Mouse (Mus musculus) ES-E14 (cell line): Measurements from ENCODE around the gene Aco2. TPM values are rescaled to one million over a fixed set of nuclear protein-coding genes. Genes with fewer than 3 reads are reported as not detected.

Experiments
- DNase-seq: peaks from one replicate; pipeline ENCODE4 v3.0.0-alpha.2; 2013; ENCODE audit warnings: low read depth, low spot score
- H3K27ac ChIP-seq: 2 replicates; pipeline ENCODE4 v1.5.1; 2012; ENCODE audit warnings: low read depth, mild to moderate bottlenecking, low read length, moderate library complexity, mixed read lengths; ENCODE audit not compliant: poor library complexity, insufficient read depth, severe bottlenecking
- H3K36me3 ChIP-seq: 2 replicates; pipeline ENCODE4 v1.6.1; 2012; ENCODE audit warnings: mild to moderate bottlenecking, low read length, moderate library complexity, mixed read lengths; ENCODE audit not compliant: control insufficient read depth, poor library complexity, insufficient read depth, severe bottlenecking
- H3K4me1 ChIP-seq, 2 experiments: fragments of 150-350 bp in 1 of 2; sonication (generic) in 1 of 2; 2 replicates each; pipeline ENCODE4 v1.6.1; 2012; ENCODE audit warnings: low read length in 2 of 2, mild to moderate bottlenecking in 1 of 2, mixed read lengths in 1 of 2; ENCODE audit not compliant: control insufficient read depth in 2 of 2, insufficient read depth in 2 of 2, poor library complexity in 1 of 2
- H3K4me3 ChIP-seq, 2 experiments: fragments of 150-350 bp in 1 of 2; sonication (generic) in 1 of 2; 2 replicates each; pipeline ENCODE4 v1.5.1; 2012; ENCODE audit warnings: low read length in 2 of 2, low read depth in 1 of 2, mild to moderate bottlenecking in 1 of 2, mixed read lengths in 1 of 2; ENCODE audit not compliant: insufficient read depth in 1 of 2, poor library complexity in 1 of 2, severe bottlenecking in 1 of 2
- H3K9ac ChIP-seq: 2 replicates; pipeline ENCODE4 v1.6.1; 2012; ENCODE audit warnings: low read depth, mild to moderate bottlenecking, low read length, mixed read lengths; ENCODE audit not compliant: poor library complexity, insufficient read depth, severe bottlenecking
- H3K9me3 ChIP-seq: fragments of 150-350 bp; sonication (generic); 2 replicates; pipeline ENCODE4 v1.6.1; 2012; ENCODE audit warnings: low read depth, mild to moderate bottlenecking, low read length; ENCODE audit not compliant: control insufficient read depth, insufficient read depth
- CHD2 ChIP-seq: IDR thresholded peaks from 2 replicates; pipeline ENCODE4 v1.6.1; 2014; ENCODE audit warnings: mild to moderate bottlenecking, low read depth, low read length, inconsistent platforms
- HCFC1 ChIP-seq: IDR thresholded peaks from 2 replicates; pipeline ENCODE4 v1.6.1; 2012; ENCODE audit warnings: low read length, inconsistent platforms, borderline replicate concordance; ENCODE audit not compliant: insufficient read depth
- MAFK ChIP-seq: IDR thresholded peaks from 2 replicates; pipeline ENCODE4 v1.6.1; 2014; ENCODE audit warnings: mild to moderate bottlenecking, low read depth, low read length, inconsistent platforms; ENCODE audit not compliant: insufficient read depth
- ZC3H11A ChIP-seq: IDR thresholded peaks from 2 replicates; pipeline ENCODE4 v1.6.1; 2012; ENCODE audit warnings: low read depth, mild to moderate bottlenecking, inconsistent platforms, low read length, borderline replicate concordance
- ZNF384 ChIP-seq: IDR thresholded peaks from 2 replicates; pipeline ENCODE4 v1.6.1; 2012; ENCODE audit warnings: low read depth, low read length, inconsistent platforms
- in situ Hi-C, 2 experiments: fragments of 600-800 bp; cut with MboI; formaldehyde crosslinking; loops; one replicate each; pipeline ENCODE4 v1.15.1; 2025; ENCODE audit warnings: low sequenced_read_pairs in 2 of 2, inconsistent platforms in 1 of 2; ENCODE audit not compliant: unreplicated experiment in 2 of 2
- total RNA-seq: library from RNA; depleted of rRNA; stranded (reverse); fragments of 300-350 nt; gene quantifications from 2 replicates; pipeline ENCODE4 v1.2.3, GENCODE M21; 2012

Gene Aco2
- total RNA-seq, 1 experiment = 444 TPM

GRCm38 (mm10) chr15:81856938-81857723 lies 15.0 kb upstream of the Aco2 start:
- H3K4me1 ChIP-seq = peaks cover 0 to 8% of the 10 kb centered on the region in 2 experiments; a peak in 2 of 4 replicates
- no peaks in the 10 kb centered on the region for H3K36me3 ChIP-seq
- peak overlapping the region; percentile 88 for H3K9ac ChIP-seq
- no peaks in the 10 kb centered on the region for H3K9me3 ChIP-seq
- DNase-seq = no peak
- H3K27ac ChIP-seq = no peak overlapping the region
- peak overlapping the region; percentile 84 to 85 for H3K4me3 ChIP-seq
- in situ Hi-C loops = no loop called here
- TF ChIP-seq ZNF384 (no peak), ZC3H11A (no peak), MAFK (no peak), HCFC1 (no peak), CHD2 (no peak)

GRCm38 (mm10) chr15:81857724-81858116 lies 14.4 kb upstream of the Aco2 start:
- H3K27ac ChIP-seq = no peak overlapping the region
- H3K4me1 ChIP-seq = peaks cover 0 to 8% of the 10 kb centered on the region in 2 experiments; a peak in 2 of 4 replicates
- H3K9ac ChIP-seq = peak overlapping the region; percentile 88
- no peak for TF ChIP-seq CHD2
- TF ChIP-seq MAFK = no peak
- TF ChIP-seq HCFC1 = no peak
- TF ChIP-seq ZNF384 = no peak
- TF ChIP-seq ZC3H11A = no peak
- no peak for DNase-seq
- no peaks in the 10 kb centered on the region for H3K9me3 ChIP-seq
- in situ Hi-C loops = no loop called here
- H3K4me3 ChIP-seq = peak overlapping the region; percentile 84 to 85
- H3K36me3 ChIP-seq = no peaks in the 10 kb centered on the region

- in situ Hi-C loops = no loop called here
- H3K4me3 ChIP-seq = peak overlapping the region; percentile 84 to 85
- TF ChIP-seq CHD2 (peak; percentile 85), HCFC1 (peak; percentile 74; the same call in 1 of the 2 replicates), ZNF384 (no peak)
- H3K4me1 ChIP-seq = peaks cover 0 to 8% of the 10 kb centered on the region in 2 experiments; a peak in 2 of 4 replicates
- peak overlapping the region; percentile 88 for H3K9ac ChIP-seq
- no peak overlapping the region for H3K27ac ChIP-seq
- H3K36me3 ChIP-seq = no peaks in the 10 kb centered on the region
- H3K9me3 ChIP-seq = no peaks in the 10 kb centered on the region
- peak; percentile 69 for DNase-seq
Observed at GRCm38 (mm10) chr15:81858138-81858516, 14.0 kb upstream of the Aco2 start.

GRCm38 (mm10) chr15:81858517-81859329 lies 13.4 kb upstream of the Aco2 start, which contains the start of gene Tob2:
Gene Tob2, minus strand, starts transcription at chr15:81858796.
- in situ Hi-C loops = no loop called here
- Histone ChIP-seq H3K9me3 (no peaks in the 10 kb centered on the region), H3K4me1 (peaks cover 0 to 8% of the 10 kb centered on the region in 2 experiments; a peak in 2 of 4 replicates)

More at GRCm38 (mm10) chr15:81858517-81859329, 13.4 kb upstream of the Aco2 start, which contains the start of gene Tob2:
- no peaks in the 10 kb centered on the region for H3K36me3 ChIP-seq
- H3K4me3 ChIP-seq = peak within 1 kb of the TSS; percentile 84 to 85
- peak; percentile 25 for DNase-seq
- H3K27ac ChIP-seq = no peak within 1 kb of the TSS
- peak within 1 kb of the TSS; percentile 88 for H3K9ac ChIP-seq
- TF ChIP-seq ZNF384 (peak; percentile 86), CHD2 (no peak), HCFC1 (no peak), MAFK (0 out of 2 replicates have a peak, but pooled peaks have one; percentile 5), ZC3H11A (no peak)
